Mouse (Mus musculus): Measurements from ENCODE around the gene Gm10719. TPM values are rescaled to one million over a fixed set of nuclear protein-coding genes. Genes with fewer than 3 reads are reported as not detected.
"Not testable (repeated sequence)": the region's sequence is repeated elsewhere in the genome, so short reads cannot be mapped to it uniquely, and the experiment has no call there.

The Gm10719 gene
- polyA plus RNA-seq, 1 experiment, result not detected

DNA sequence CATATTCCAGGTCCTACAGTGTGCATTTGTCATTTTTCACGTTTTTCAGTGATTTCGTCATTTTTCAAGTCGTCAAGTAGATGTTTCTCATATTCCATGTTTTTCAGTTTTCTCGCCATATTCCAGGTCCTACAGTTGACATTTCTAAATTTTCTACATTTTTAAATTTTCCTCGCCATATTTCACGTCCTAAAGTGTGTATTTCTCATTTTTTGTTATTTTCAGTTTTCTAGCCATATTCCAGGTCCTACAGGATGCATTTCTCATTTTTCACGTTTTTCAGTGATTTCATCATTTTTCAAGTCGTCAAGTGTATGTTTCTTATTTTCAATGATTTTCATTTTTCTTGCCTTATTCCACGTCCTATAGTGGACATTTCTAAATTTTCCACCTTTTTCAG lies 9.5 kb downstream of the Gm10719 start:
- not testable (repeated sequence) for DNase-seq; H3K36me3 ChIP-seq (ENCODE audit: control insufficient read depth, insufficient read depth, low read length); H3K27ac ChIP-seq (ENCODE audit: insufficient read depth, low read depth, low read length); H3K4me3 ChIP-seq (ENCODE audit: insufficient read depth, low read depth, low read length); H3K27me3 ChIP-seq (replicated peaks; ENCODE audit: control insufficient read depth, insufficient read depth, low read length); H3K4me1 ChIP-seq (ENCODE audit: control insufficient read depth, insufficient read depth, low read length)
- WGBS, result 71% methylated on average over 9 of the region's 9 CpGs

DNA sequence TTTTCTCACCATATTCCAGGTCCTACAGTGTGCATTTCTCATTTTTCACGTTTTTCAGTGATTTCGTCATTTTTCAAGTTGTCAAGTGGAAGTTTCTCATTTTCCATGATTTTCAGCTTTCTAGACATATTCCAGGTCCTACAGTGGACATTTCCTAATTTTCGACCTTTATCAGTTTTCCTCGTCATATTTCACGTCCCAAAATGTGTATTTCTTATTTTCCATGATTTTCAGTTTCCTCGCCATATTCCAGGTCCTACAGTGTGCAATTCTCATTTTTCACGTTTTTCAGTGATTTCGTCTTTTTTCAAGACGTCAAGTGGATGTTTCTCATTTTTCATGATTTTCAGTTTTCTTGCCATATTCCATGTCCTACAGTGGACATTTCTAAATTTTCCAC lies 10.0 kb downstream of the Gm10719 start:
- not testable (repeated sequence) for H3K4me3 ChIP-seq (ENCODE audit: insufficient read depth, low read depth, low read length); H3K27me3 ChIP-seq (replicated peaks; ENCODE audit: control insufficient read depth, insufficient read depth, low read length); H3K4me1 ChIP-seq (ENCODE audit: control insufficient read depth, insufficient read depth, low read length); H3K27ac ChIP-seq (ENCODE audit: insufficient read depth, low read depth, low read length); H3K36me3 ChIP-seq (ENCODE audit: control insufficient read depth, insufficient read depth, low read length); DNase-seq
- 73% methylated on average over 9 of the region's 9 CpGs for WGBS

DNA sequence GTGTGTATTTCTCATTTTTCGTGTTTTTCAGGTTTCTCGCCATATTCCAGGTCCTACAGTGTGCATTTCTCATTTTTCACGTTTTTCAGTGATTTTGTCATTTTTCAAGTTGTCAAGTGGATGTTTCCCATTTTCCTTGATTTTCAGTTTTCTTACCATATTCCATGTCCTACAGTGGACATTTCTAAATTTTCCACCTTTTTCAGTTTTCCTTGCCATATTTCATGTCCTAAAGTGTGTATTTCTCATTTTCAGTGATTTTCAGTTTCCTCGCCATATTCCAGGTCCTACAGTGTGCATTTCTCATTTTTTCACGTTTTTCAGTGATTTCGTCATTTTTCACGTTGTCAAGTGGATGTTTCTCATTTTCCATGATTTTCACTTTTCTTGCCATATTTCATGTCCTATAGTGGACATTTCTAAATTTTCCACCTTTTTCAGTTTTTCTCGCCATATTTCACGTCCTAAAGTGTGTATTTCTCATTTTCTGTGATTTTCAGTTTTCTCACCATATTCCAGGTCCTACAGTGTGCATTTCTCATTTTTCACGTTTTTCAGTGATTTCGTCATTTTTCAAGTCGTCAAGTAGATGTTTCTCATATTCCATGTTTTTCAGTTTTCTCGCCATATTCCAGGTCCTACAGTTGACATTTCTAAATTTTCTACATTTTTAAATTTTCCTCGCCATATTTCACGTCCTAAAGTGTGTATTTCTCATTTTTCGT lies 12.2 kb downstream of the Gm10719 start:
- not testable (repeated sequence) for H3K4me1 ChIP-seq (ENCODE audit: control insufficient read depth, insufficient read depth, low read length); H3K4me3 ChIP-seq (ENCODE audit: insufficient read depth, low read depth, low read length); H3K27me3 ChIP-seq (replicated peaks; ENCODE audit: control insufficient read depth, insufficient read depth, low read length); H3K36me3 ChIP-seq (ENCODE audit: control insufficient read depth, insufficient read depth, low read length); H3K27ac ChIP-seq (ENCODE audit: insufficient read depth, low read depth, low read length)
- 69% methylated on average over 14 of the region's 16 CpGs for WGBS
- DNase-seq, result peak; percentile 45

DNA sequence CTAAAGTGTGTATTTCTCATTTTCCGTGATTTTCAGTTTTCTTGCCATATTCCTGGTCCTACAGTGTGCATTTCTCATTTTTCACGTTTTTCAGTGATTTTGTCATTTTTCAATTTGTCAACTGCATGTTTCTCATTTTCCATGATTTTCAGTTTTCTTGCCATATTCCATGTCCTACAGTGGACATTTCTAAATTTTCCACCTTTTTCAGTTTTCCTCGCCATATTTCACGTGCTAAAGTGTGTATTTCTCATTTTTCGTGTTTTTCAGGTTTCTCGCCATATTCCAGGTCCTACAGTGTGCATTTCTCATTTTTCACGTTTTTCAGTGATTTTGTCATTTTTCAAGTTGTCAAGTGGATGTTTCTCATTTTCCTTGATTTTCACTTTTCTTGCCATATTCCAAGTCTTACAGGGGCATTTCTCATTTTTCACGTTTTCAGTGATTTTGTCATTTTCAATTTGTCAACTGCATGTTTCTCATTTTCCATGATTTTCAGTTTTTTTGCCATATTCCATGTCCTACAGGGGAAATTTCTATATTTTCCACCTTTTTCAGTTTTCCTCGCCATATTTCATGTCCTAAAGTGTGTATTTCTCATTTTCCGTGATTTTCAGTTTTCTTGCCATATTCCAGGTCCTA lies 13.6 kb downstream of the Gm10719 start:
- WGBS, result 70% methylated on average over 3 of the region's 10 CpGs
- H3K27me3 ChIP-seq (replicated peaks; ENCODE audit: control insufficient read depth, insufficient read depth, low read length); H3K4me3 ChIP-seq (ENCODE audit: insufficient read depth, low read depth, low read length); H3K4me1 ChIP-seq (ENCODE audit: control insufficient read depth, insufficient read depth, low read length); DNase-seq; H3K27ac ChIP-seq (ENCODE audit: insufficient read depth, low read depth, low read length); H3K36me3 ChIP-seq (ENCODE audit: control insufficient read depth, insufficient read depth, low read length): not testable (repeated sequence)

DNA sequence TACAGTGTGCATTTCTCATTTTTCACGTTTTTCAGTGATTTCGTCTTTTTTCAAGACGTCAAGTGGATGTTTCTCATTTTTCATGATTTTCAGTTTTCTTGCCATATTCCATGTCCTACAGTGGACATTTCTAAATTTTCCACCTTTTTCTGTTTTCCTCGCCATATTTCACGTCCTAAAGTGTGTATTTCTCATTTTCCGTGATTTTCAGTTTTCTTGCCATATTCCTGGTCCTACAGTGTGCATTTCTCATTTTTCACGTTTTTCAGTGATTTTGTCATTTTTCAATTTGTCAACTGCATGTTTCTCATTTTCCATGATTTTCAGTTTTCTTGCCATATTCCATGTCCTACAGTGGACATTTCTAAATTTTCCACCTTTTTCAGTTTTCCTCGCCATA lies 17.1 kb downstream of the Gm10719 start, which contains the start of gene Gm17535:
Gene Gm17535 (plus strand): TSS at position 301 of the 400 bp plus-strand sequence.
- H3K4me3 ChIP-seq (ENCODE audit: insufficient read depth, low read depth, low read length); DNase-seq; H3K27me3 ChIP-seq (replicated peaks; ENCODE audit: control insufficient read depth, insufficient read depth, low read length); H3K36me3 ChIP-seq (ENCODE audit: control insufficient read depth, insufficient read depth, low read length); H3K27ac ChIP-seq (ENCODE audit: insufficient read depth, low read depth, low read length); H3K4me1 ChIP-seq (ENCODE audit: control insufficient read depth, insufficient read depth, low read length): not testable (repeated sequence)
- 47% methylated on average over 1 of the region's 8 CpGs for WGBS

DNA sequence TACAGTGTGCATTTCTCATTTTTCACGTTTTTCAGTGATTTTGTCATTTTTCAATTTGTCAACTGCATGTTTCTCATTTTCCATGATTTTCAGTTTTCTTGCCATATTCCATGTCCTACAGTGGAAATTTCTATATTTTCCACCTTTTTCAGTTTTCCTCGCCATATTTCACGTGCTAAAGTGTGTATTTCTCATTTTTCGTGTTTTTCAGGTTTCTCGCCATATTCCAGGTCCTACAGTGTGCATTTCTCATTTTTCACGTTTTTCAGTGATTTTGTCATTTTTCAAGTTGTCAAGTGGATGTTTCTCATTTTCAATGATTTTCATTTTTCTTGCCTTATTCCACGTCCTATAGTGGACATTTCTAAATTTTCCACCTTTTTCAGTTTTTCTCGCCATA lies 19.4 kb downstream of the Gm10719 start, which contains the start of gene Gm10715:
Gene Gm10715 (plus strand): TSS at position 301 of the 400 bp plus-strand sequence.
- WGBS, result 82% methylated on average over 8 of the region's 8 CpGs
- not testable (repeated sequence) for H3K27ac ChIP-seq (ENCODE audit: insufficient read depth, low read depth, low read length); H3K4me1 ChIP-seq (ENCODE audit: control insufficient read depth, insufficient read depth, low read length); H3K4me3 ChIP-seq (ENCODE audit: insufficient read depth, low read depth, low read length); DNase-seq; H3K36me3 ChIP-seq (ENCODE audit: control insufficient read depth, insufficient read depth, low read length); H3K27me3 ChIP-seq (replicated peaks; ENCODE audit: control insufficient read depth, insufficient read depth, low read length)

DNA sequence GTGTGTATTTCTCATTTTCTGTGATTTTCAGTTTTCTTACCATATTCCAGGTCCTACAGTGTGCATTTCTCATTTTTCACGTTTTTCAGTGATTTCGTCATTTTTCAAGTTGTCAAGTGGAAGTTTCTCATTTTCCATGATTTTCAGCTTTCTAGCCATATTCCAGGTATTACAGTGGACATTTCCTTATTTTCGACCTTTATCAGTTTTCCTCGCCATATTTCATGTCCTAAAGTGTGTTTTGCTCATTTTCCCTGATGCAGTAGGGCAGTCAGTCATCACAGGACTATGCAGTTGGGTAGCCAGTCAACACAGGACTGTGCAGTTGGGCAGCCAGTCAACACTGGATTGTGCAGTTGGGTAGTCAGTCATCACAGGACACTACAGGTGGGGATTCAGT lies 21.0 kb downstream of the Gm10719 start:
- not testable (repeated sequence) for DNase-seq; H3K27me3 ChIP-seq (replicated peaks; ENCODE audit: control insufficient read depth, insufficient read depth, low read length); H3K27ac ChIP-seq (ENCODE audit: insufficient read depth, low read depth, low read length); H3K36me3 ChIP-seq (ENCODE audit: control insufficient read depth, insufficient read depth, low read length); H3K4me3 ChIP-seq (ENCODE audit: insufficient read depth, low read depth, low read length); H3K4me1 ChIP-seq (ENCODE audit: control insufficient read depth, insufficient read depth, low read length)
- WGBS, result 72% methylated on average over 4 of the region's 4 CpGs

Other genes starting within 250 kb of the Gm10719 start
- gene Gm10722, start 16.5 kb upstream of the Gm10719 start, polyA plus RNA-seq (2012; rRNA removed), result not detected in 2 replicates
- not detected in 2 replicates for gene Gm11168, start 14.1 kb upstream of the Gm10719 start, polyA plus RNA-seq (2012; rRNA removed)
- gene Gm10721, start 4.3 kb upstream of the Gm10719 start, polyA plus RNA-seq (2012; rRNA removed), result not detected in 2 replicates
- gene Gm10720, start 1.8 kb upstream of the Gm10719 start, polyA plus RNA-seq (2012; rRNA removed), result not detected in 2 replicates
- gene Gm10718, start 6.1 kb downstream of the Gm10719 start, polyA plus RNA-seq (2012; rRNA removed), result not detected in 2 replicates
- gene Gm10717, start 8.0 kb downstream of the Gm10719 start, polyA plus RNA-seq (2012; rRNA removed), result not detected in 2 replicates
- not detected in 2 replicates for gene Gm17535, start 17.2 kb downstream of the Gm10719 start, polyA plus RNA-seq (2012; rRNA removed)
- gene Gm10715, start 19.5 kb downstream of the Gm10719 start, polyA plus RNA-seq (2012; rRNA removed), result not detected in 2 replicates